Mouse (Mus musculus) ZHBTc4 (cell line): ENCODE results near the gene Pikfyve.

ENCODE experiments used
- DNase-seq: peaks from one replicate; pipeline ENCODE4 v3.0.0-alpha.2; 2011; ENCODE audit warnings: low read depth, low spot score

Gene Pikfyve

DNA sequence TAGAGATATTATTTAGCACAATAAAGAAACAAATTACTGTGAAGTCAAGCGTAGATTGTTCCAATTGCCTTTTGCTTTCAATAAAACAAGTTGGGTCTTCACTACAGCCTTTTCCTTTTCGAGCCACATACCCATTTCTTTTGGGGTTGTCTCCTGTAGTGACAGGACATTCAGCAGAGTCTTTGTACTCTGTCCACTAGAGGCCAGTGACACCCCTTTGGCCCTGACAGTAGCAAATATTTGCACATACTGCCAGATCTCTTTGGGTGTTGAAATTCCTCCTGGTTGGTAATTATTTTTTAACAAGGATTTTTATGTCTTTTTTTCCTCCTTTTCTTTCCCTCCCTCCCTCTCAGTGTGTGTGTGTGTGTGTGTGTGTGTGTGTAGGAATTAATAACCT lies 126.4 kb downstream of the Pikfyve start:
- no peak for DNase-seq

GRCm38 (mm10) chr1:65314054-65315021 lies 127.9 kb downstream of the Pikfyve start:
- DNase-seq: no peak

GRCm38 (mm10) chr1:65315022-65315407 lies 128.5 kb downstream of the Pikfyve start:
- DNase-seq: no peak
